Mouse (Mus musculus): ENCODE results near the gene Slc13a4. TPM values are rescaled to one million over a fixed set of nuclear protein-coding genes. Genes with fewer than 3 reads are reported as not detected.

The Slc13a4 gene
- total RNA-seq, 2 experiments from 2014 or later, result 0.14 to 0.19 TPM

DNA sequence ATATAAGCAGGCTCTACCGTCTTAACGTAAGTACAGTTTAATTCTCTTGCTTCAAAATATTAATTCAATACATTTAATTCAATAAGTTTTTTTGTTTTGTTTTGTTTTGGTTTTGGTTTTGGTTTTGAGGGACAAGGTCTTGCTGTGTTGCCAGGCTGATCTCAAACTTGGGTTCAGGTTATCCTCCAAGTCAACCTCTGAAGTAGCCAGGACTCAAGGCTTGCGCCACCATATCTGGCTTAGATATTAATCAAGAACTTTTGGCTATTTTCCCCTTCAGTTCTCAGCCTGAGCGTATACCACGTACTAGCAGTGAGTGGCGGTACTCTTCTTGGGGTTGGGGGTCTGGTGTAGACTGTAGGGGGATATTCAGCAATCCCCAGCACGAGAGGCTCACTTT lies 5.3 kb downstream of the Slc13a4 start:
- DNase-seq, result no peak

DNA sequence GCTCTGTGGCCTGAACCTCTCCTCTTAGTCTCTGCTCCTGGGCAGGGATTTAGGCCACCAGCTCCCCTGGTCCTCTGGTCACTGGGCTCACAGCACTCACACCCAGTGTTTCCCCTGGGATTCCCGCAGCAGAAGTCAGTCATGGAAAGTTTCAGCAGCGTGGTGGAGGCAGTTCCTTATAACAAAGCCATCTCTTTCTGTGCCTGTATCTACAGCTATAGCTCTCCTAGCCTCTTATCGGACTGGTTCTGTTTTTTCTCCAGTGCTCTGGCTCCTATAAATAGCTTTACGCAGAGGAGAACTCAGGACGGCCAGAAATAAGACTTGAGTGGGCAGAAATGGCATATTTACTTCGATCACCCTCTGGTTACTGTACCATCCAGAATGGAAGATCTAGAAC lies 9.6 kb downstream of the Slc13a4 start:
- no peak for DNase-seq

DNA sequence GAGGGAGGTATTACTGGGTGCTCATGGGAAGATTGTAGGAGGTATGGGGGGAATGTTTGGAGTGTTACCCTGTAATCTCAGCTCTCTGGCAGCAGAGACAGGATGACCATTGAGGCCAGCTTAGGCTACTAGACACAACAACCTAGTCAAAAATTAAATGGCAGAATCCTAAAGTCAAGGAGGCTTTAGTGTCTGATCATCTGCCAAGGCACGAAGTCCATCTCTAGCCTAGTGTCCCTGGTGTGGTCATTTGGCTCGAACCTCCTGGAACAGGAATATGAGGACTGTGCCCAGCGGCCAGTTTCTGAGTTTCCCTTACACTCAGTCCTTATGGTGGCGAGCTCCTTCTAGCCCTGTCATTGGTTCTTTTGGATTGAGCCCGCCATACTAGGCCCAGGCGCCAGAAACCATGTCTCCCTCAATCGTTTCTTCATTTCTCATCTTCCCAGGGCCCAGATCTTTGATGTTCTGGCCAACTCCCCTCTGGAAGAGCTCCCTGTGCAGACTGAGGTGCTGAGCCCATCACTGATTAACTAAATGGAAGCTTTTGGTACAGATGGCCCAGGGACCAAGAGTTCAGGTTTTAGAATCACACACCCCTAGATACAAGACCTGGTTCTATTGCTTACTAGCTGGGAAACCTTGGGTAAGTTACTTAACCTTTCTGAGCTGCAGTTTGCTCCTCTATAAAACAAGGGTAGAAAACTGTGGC lies 10.3 kb downstream of the Slc13a4 start:
- DNase-seq, result no peak

DNA sequence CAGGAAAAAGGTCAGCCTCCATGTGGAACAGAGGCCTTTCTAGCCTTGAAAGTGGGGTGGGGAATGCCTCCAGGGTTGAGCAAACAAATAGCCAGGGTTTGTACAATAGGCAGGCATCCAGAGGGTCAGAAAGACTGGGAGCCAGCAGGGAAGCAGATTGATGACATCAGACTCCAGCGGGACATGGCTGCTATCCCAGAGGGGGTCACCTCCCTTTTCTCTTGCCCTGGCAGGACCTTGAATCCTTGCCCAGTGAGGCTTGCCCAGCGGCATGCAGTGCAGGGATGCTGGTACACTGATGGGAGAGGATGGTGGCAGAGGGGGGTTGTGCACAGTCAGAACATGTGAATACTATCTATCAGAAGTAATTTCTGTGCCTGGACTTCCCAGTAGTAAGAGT lies 10.9 kb downstream of the Slc13a4 start:
- DNase-seq, result peak; percentile 76

DNA sequence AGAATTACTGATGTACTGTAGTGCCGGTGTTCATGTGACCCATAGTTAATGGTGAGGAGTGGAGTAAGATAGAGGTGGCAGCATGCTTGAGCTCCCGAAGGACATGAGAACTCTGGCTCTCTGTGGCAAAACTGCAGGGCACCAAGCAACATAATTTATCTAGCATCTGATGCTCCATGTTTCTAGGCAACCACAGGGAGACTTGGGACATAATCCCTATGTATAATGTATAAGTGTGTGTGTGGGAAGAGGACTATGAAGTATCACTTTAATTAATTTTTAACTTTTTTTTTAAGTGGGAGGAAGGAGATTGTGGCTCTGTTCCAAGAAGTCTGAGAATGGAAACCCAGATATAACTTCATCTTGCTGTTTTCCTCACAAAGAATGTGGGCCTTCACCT lies 13.0 kb downstream of the Slc13a4 start:
- DNase-seq, result no peak

DNA sequence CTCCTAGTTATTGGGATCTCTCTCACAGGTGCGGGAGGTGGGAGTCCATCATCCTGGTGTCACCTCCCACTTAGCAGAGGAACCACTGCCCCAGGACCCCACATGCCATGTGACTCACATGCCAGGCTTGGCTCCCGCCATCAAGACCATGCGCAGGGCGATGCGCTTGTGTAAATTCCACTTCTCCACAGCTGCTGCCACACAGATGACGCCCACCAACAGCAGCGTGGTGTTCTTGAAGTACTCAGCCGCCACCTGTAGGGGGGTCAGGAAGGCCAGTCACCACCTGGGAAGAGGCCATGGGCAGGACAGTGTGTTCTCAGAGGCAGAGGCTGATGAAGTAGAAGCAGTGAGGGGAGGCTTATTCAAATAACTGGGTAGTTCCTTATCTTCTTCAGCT lies 18.3 kb downstream of the Slc13a4 start:
- no peak for DNase-seq

- no peak for DNase-seq
Observed at GRCm38 (mm10) chr6:35288920-35289319, 19.0 kb downstream of the Slc13a4 start.

- DNase-seq, result peak; percentile 59
Observed at GRCm38 (mm10) chr6:35288114-35288761, 19.7 kb downstream of the Slc13a4 start.

GRCm38 (mm10) chr6:35279306-35279705 lies 28.6 kb downstream of the Slc13a4 start:
- no peak for DNase-seq

- DNase-seq, result no peak
Observed at GRCm38 (mm10) chr6:35277903-35278587, 29.9 kb downstream of the Slc13a4 start.

DNA sequence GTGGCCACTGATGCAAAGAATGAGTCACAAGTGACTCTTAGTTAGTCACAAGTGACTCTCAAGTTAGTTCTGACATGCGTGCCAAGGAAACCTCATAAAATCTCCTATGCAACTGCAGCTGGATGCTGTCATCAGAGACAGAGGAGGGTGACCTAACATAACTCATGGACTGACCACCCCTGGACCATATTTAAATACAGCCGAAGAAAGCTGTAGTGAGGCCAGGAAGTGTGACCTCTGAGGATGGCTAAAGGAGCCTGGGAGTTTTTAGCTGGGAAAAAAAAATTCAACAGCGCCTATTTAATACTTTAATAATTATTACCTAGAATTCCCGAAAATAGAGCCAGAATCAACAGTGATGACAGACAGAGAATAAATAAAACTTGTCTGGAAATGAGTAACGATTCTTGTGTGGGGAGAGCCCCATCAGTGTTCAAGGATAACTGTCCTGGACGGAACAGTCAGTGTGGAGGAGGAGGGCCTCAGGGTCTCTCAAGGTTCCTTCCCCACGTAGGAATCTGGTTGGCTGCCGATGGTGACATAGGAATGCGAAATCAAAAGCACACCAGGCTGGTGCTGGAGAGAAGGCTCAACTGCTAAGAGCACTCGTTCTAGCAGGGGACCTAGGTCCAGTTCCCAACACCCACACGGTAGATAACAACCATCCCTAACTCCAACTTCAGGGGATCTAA lies 34.4 kb downstream of the Slc13a4 start:
- DNase-seq, result no peak

DNA sequence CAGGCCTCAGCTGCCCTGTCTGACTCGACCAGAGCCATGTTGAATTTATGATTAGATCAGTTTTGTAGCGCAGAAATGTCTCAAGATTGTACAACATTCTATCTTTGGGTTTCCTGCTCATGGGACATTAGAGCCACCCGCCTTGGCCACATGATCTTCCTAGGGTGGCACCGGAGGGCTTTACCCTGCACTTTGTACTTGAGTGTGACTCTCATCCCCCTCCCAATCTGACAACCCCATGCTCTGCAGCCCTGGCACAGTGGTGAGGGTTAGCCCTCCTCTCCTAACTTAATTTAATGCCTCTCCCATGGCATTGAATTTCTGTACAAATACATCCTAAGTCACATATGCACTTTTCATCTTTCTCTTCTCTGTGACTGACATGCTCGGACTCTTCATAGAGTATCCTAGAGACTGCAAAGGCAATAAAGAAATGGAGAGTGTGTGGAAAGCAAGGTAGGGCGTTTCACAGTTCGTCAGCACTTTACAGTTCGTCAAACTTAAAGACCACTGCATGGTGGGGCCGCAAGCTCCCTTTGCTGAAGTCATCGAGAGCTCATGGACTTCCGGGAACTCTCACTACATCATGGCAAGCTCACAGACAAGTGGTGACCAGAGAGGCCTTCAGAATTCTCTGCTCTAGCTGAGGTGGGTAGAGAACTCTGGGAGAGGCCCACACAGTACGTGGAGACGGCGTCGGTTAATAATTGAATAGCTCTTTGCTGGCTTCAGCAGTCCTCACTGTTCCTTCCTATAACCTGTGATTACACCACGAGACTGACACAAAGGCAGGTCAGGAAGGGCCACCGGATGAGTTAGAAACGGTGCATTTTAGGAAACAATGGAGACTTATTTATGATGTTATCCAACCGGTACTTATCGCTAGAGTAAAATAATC lies 35.8 kb downstream of the Slc13a4 start:
- no peak for DNase-seq

GRCm38 (mm10) chr6:35271094-35271855 lies 36.7 kb downstream of the Slc13a4 start:
- DNase-seq, result no peak

GRCm38 (mm10) chr6:35269643-35270042 lies 38.3 kb downstream of the Slc13a4 start:
- no peak for DNase-seq

DNA sequence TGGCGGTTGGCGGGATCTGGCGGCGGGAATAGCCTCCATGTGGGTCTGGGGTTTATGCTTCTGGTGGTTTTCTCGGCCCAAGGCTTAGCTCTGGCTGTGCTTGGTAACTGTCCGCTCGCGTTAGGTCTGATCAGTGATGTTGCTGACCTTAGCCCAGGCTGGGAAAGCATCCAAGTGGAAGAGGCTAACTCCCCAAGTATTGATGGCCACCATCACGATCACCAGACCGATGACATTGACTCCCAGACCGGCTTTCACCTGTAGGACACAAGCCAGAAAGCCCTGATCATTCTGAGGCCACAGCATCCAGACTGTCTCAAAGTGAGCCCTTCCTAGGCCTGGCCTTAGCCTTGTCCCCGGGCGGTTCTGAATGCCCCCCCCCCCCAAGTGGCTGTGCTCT lies 39.2 kb downstream of the Slc13a4 start:
- no peak for DNase-seq

DNA sequence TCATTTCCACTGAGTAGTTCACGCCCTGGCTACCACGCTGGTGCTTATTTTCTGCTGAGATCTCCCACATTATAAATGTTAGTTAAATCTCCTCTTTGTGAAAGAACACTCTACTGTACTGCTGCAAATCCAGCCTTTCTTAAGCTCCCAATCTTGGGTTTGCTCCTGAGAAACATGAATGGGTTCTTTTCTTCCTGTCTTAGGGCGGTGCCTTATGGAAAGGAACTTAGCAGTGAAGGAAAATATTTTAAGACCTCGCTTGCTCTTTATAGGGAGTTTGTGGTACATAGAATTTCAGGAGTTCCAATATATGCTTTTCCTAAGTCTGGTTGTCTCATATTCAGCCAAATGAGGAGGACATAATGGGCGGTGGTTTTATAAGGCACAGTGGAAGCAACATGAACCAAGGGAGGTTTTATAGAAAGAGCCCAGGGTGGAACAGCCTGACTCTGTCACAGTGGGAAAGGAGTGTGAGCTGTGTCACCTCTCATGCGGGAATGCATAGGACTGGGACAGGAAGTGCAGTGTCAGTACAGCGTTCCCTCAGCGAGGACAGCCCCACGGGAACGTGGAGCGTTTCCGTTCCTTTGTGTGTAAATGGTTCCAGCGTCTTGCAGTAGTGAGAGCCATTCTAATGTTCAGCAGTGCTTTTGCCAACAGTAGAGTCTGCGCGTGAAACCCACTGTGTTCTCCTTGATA lies 42.2 kb downstream of the Slc13a4 start:
- no peak for DNase-seq

GRCm38 (mm10) chr6:35260531-35260930 lies 47.4 kb downstream of the Slc13a4 start:
- no peak for DNase-seq

GRCm38 (mm10) chr6:35259526-35259925 lies 48.4 kb downstream of the Slc13a4 start:
- DNase-seq, result peak; percentile 33

- no peak for DNase-seq
Observed at GRCm38 (mm10) chr6:35258922-35259321, 49.0 kb downstream of the Slc13a4 start.

DNA sequence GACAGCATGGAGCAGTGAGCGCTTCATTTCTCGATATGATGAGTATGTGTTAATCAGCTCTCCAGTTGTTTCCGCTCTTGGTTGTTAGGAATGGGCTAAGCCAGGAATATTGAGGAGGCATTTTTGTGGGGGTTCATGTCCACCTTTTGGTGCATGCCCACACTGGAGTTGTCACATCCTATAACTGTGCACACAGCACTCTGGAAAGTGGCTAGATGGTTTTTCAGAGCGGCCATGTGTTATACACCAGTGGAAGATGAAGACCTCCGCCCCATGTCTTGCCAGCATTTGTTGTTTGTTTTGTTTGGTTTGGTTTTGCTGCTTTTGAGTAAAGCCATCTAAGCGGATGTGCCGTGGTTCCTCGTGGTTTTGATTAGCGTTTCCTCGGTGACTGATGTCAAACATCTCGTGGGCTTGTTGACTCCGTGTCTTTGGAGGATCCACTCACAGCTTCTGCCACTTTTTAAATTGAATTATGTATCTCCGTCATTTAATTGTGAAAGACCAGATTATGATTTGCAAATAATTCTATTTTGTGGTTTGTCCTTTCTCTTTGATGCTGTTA lies 50.2 kb downstream of the Slc13a4 start:
- no peak for DNase-seq

Measured in heart, postnatal 4 days (tissue).